Mouse (Mus musculus) liver, adult 2 months (tissue): ENCODE measurements around the gene Lclat1.

Source experiments
- CTCF ChIP-seq: fragments of 200-500 bp; IDR thresholded peaks from 2 replicates; pipeline ENCODE4 v1.5.1; 2011; ENCODE audit warnings: low read depth, low read length, control low read depth
- POLR2A ChIP-seq: fragments of 200-500 bp; IDR thresholded peaks from 2 replicates; pipeline ENCODE4 v1.6.1; 2011; ENCODE audit warnings: low read length, control low read depth; ENCODE audit not compliant: insufficient read depth; ENCODE audit errors: extremely low read depth

DNA sequence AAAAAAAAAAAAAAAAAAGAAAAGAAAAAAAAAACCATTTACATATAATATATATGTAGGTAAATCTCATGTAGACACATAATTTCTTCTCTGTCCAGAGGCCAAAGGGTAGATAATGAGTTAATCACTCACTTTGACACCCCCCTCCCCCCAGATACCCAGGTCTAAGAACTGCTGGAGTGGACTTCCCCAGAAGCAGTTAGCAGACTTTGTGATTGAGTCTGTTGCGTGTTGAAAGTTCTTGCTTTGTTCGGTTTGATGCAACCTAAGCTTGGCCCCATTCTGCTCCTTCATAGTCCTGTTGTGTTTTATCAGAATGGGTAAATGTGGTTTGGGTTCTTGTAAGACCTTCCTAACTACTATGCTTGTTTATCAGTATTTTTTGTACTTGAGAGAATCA, 45.9 kb downstream of the Lclat1 start:
- TF ChIP-seq CTCF (no peak), POLR2A (no peak)
